Mouse (Mus musculus): ENCODE results near the gene Nucks1. TPM values are rescaled to one million over a fixed set of nuclear protein-coding genes. Genes with fewer than 3 reads are reported as not detected.

Nucks1 gene
- 3.6 and 4.3 TPM in 2 replicates for polyA plus RNA-seq (2012; rRNA removed)

DNA sequence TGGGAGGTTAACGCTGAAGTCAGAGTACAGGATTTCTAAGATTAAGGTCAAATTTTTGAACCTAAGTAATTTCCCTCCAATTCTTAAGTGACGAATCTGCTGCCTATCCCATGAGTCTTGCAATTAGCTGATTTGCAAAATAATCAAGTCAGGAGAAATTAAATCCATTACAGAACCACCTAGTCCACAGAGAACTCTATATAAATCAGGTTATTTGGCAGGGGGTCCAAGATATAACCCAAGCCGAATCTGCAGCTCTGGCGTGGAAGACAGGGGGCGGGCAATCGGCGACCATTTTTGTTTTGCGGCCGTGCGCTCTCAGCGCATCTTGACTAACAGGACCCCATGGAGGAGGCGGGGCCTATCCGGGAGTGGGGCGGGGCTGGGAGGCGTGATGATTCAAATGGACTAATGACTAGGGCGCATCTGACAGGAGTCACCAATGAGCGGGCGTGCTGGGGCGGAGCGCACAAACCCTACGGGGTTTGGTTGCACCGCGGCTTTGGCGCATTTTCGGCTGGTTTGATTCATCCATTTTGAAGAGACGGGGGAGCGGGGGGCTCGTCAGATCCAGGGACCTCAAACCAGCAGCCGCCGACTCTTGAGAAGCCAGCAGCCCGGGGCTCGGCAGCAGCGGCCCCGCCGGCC is at the start of gene Nucks1:
Nucks1 (plus strand) TSS at position 534 of the 648 bp plus-strand sequence.

DNA sequence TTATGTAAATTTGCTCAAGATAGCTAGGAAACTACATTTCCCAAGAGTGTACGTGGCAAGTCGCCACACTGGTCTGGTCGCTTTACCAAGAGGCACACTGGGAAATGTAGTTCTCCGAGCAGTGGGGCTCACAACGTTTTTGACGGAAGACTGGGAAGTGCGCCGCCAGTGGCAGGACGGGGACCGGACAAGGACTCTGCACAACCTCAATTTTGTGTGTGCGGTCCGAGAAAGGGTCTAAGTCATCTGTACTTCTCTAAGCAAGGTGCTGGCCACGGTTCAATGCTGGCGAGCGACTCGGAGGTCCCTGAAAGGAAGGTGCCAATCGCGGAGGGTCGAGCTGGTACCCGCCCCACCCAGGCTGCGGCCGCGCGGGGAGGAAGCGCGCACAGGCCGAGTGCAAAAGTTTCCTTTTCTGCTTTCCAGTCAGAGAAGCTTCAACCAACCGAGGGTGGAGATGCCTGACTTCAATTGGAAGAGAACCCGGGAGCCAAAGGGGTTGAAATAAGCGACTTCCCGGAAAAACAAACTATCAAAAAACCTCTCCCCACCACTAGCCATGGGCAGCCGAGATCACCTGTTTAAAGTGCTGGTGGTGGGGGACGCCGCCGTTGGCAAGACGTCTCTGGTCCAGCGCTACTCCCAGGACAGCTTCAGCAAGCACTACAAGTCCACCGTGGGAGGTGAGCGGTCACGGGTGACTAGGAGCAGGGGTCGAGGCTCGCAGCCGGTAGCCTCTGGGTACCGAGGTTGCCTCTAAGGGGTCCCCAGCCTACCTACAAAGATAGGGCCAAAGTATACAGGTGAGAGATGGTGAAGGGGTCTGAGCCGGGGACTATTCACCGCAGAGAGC is 43.0 kb upstream of the Nucks1 start, which contains the start of gene Rab29:
Rab29 (plus strand) TSS at position 132 of the 853 bp plus-strand sequence.

DNA sequence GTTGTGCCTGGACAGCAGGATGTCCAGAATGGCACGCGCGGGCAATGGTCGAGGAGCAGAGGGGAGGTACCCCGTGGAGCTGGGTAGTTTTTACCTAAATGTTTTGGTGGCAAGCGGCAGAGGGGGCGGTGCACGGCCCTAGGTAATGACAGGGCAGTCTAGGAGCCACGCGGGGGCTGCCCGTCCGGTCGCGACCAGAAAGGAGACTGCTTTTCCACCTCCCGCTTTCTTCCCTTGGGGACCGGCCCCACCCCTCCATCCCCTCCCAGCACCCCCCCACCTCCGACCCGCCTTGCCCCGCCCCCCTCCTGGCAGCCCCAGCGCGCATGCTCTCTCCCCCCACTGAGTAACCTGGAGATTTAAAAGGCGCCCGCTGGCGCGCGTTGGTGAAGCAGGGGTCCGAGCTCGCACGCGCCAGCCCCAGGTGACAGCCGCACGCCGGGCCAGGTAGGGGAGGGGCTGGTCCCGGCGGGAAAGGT is 52.3 kb downstream of the Nucks1 start, which contains the start of gene Slc45a3:
Slc45a3 (plus strand) TSS at position 362 of the 479 bp plus-strand sequence.

Other genes starting within 250 kb of the Nucks1 start
- 7.5 and 8.2 TPM in 2 replicates for gene Rab7b, start 221.8 kb upstream of the Nucks1 start, polyA plus RNA-seq (2012; rRNA removed)
- gene Slc26a9, start 166.5 kb upstream of the Nucks1 start, polyA plus RNA-seq (2012; rRNA removed): 0.63 and 0.74 TPM in 2 replicates
- 0.92 and 1.1 TPM in 2 replicates for gene Pm20d1, start 113.2 kb upstream of the Nucks1 start, polyA plus RNA-seq (2012; rRNA removed)
- gene Slc41a1, start 83.0 kb upstream of the Nucks1 start, polyA plus RNA-seq (2012; rRNA removed): 112 and 130 TPM in 2 replicates
- 20.3 and 34.5 TPM in 2 replicates for gene Rab29, start 43.3 kb upstream of the Nucks1 start, polyA plus RNA-seq (2012; rRNA removed)
- 153 and 170 TPM in 2 replicates for gene Slc45a3, start 52.4 kb downstream of the Nucks1 start, polyA plus RNA-seq (2012; rRNA removed)
- gene Elk4, start 97.1 kb downstream of the Nucks1 start, polyA plus RNA-seq (2012; rRNA removed): 11.1 and 15.8 TPM in 2 replicates
- gene Mfsd4a, start 157.5 kb downstream of the Nucks1 start, polyA plus RNA-seq (2012; rRNA removed): 14.8 and 19.9 TPM in 2 replicates
- gene Cdk18, start 229.2 kb downstream of the Nucks1 start, polyA plus RNA-seq (2012; rRNA removed): 20.8 and 24.6 TPM in 2 replicates